Mouse (Mus musculus) megakaryocyte, embryonic 14.5 days (primary cell): Measurements from ENCODE around the gene Eif3i. TPM values are rescaled to one million over a fixed set of nuclear protein-coding genes. Genes with fewer than 3 reads are reported as not detected.

Experiments
- H3K27me3 ChIP-seq: replicated peaks from 2 replicates; pipeline ENCODE3; 2012; ENCODE audit warnings: inconsistent platforms
- H3K36me3 ChIP-seq: replicated peaks from 2 replicates; pipeline ENCODE3; 2012; ENCODE audit warnings: low read length, inconsistent platforms, mixed read lengths
- H3K4me1 ChIP-seq: 2 replicates; pipeline ENCODE4 v1.6.1; 2012; ENCODE audit warnings: inconsistent platforms
- H3K4me3 ChIP-seq: replicated peaks from 2 replicates; pipeline ENCODE3; 2012; ENCODE audit warnings: moderate library complexity, mild to moderate bottlenecking, inconsistent platforms
- H3K9me3 ChIP-seq: 2 replicates; pipeline ENCODE4 v1.6.1; 2012; ENCODE audit warnings: inconsistent platforms
- FLI1 ChIP-seq: IDR thresholded peaks from 2 replicates; pipeline ENCODE4 v1.6.1; 2012; ENCODE audit warnings: low read length, inconsistent platforms, mixed read lengths
- GATA1 ChIP-seq: IDR thresholded peaks from 3 replicates; pipeline ENCODE4 v1.6.1; 2012; ENCODE audit warnings: mixed read lengths, low read length, inconsistent platforms, borderline replicate concordance
- polyA plus RNA-seq: library from polyadenylated mRNA; stranded (reverse); fragments of >175 nt; gene quantifications from 2 replicates; pipeline ENCODE4 v1.2.3, GENCODE M21; 2012; ENCODE audit warnings: low replicate concordance; ENCODE audit not compliant: insufficient read depth

Eif3i gene
- polyA plus RNA-seq = 54.3 and 121 TPM in 2 replicates

- no peaks in the 10 kb centered on the region for H3K27me3 ChIP-seq
- H3K36me3 ChIP-seq = peaks cover 65% of the 10 kb centered on the region
- TF ChIP-seq FLI1 (peak; percentile 79; the same call in 1 of the 2 replicates), GATA1 (0 out of 3 replicates have a peak, but pooled peaks have one; percentile 16)
- H3K9me3 ChIP-seq = no peaks in the 10 kb centered on the region
- peak within 1 kb of the TSS; percentile 99 for H3K4me3 ChIP-seq
- peaks cover 54% of the 10 kb centered on the region for H3K4me1 ChIP-seq
Measured at GRCm38 (mm10) chr4:129600233-129601158, at the start of gene Eif3i, which contains the start of gene Tmem234. Eif3i (minus strand) TSS chr4:129600648. Tmem234 (plus strand) TSS chr4:129600668.

- Histone ChIP-seq H3K36me3 (peaks cover 97% of the 10 kb centered on the region), H3K27me3 (no peaks in the 10 kb centered on the region), H3K4me1 (peaks cover 27% of the 10 kb centered on the region), H3K9me3 (no peaks in the 10 kb centered on the region), H3K4me3 (no peak overlapping the region)
- TF ChIP-seq FLI1 (no peak), GATA1 (no peak)
Measured at GRCm38 (mm10) chr4:129648656-129649055, 48.2 kb upstream of the Eif3i start.

GRCm38 (mm10) chr4:129645204-129645603, 44.8 kb upstream of the Eif3i start:
- Histone ChIP-seq H3K27me3 (no peaks in the 10 kb centered on the region), H3K4me1 (peaks cover 26% of the 10 kb centered on the region), H3K4me3 (no peak overlapping the region), H3K9me3 (no peaks in the 10 kb centered on the region), H3K36me3 (peaks cover 72% of the 10 kb centered on the region)
- TF ChIP-seq GATA1 (no peak), FLI1 (no peak)

GRCm38 (mm10) chr4:129641756-129642155, 41.3 kb upstream of the Eif3i start:
- TF ChIP-seq GATA1 (no peak), FLI1 (no peak)
- Histone ChIP-seq H3K4me3 (peak overlapping the region; percentile 95), H3K36me3 (peaks cover 62% of the 10 kb centered on the region), H3K27me3 (no peaks in the 10 kb centered on the region), H3K9me3 (no peaks in the 10 kb centered on the region), H3K4me1 (peaks cover 48% of the 10 kb centered on the region)

- H3K9me3 ChIP-seq = no peaks in the 10 kb centered on the region
- TF ChIP-seq FLI1 (no peak), GATA1 (no peak)
- H3K4me1 ChIP-seq = peaks cover 46% of the 10 kb centered on the region
- peak within 1 kb of the TSS; percentile 95 for H3K4me3 ChIP-seq
- H3K27me3 ChIP-seq = no peaks in the 10 kb centered on the region
- H3K36me3 ChIP-seq = peaks cover 62% of the 10 kb centered on the region
Measured at GRCm38 (mm10) chr4:129640638-129641467, 40.4 kb upstream of the Eif3i start, which contains the start of gene Txlna. Txlna (minus strand) TSS chr4:129641065.

GRCm38 (mm10) chr4:129640101-129640637, 39.7 kb upstream of the Eif3i start:
- Histone ChIP-seq H3K4me3 (peak overlapping the region; percentile 95), H3K36me3 (peaks cover 61% of the 10 kb centered on the region), H3K9me3 (no peaks in the 10 kb centered on the region), H3K27me3 (no peaks in the 10 kb centered on the region), H3K4me1 (peaks cover 39% of the 10 kb centered on the region)
- TF ChIP-seq GATA1 (no peak), FLI1 (no peak)

- TF ChIP-seq FLI1 = no peak
- TF ChIP-seq GATA1 = no peak
- Histone ChIP-seq H3K9me3 (no peaks in the 10 kb centered on the region), H3K4me3 (peak overlapping the region; percentile 95), H3K27me3 (no peaks in the 10 kb centered on the region), H3K36me3 (peaks cover 61% of the 10 kb centered on the region), H3K4me1 (peaks cover 39% of the 10 kb centered on the region)
Measured at GRCm38 (mm10) chr4:129639221-129639620, 38.8 kb upstream of the Eif3i start.

- H3K4me3 ChIP-seq = no peak overlapping the region
- peaks cover 42% of the 10 kb centered on the region for H3K4me1 ChIP-seq
- no peaks in the 10 kb centered on the region for H3K27me3 ChIP-seq
- H3K36me3 ChIP-seq = peaks cover 94% of the 10 kb centered on the region
- no peaks in the 10 kb centered on the region for H3K9me3 ChIP-seq
- TF ChIP-seq GATA1 = no peak
- no peak for TF ChIP-seq FLI1
Measured at GRCm38 (mm10) chr4:129633852-129634251, 33.4 kb upstream of the Eif3i start.

- H3K9me3 ChIP-seq = no peaks in the 10 kb centered on the region
- no peak overlapping the region for H3K4me3 ChIP-seq
- H3K27me3 ChIP-seq = no peaks in the 10 kb centered on the region
- TF ChIP-seq GATA1 (no peak), FLI1 (no peak)
- peaks cover 30% of the 10 kb centered on the region for H3K4me1 ChIP-seq
- H3K36me3 ChIP-seq = peaks cover 97% of the 10 kb centered on the region
Measured at GRCm38 (mm10) chr4:129631867-129632266, 31.4 kb upstream of the Eif3i start.

GRCm38 (mm10) chr4:129630944-129631343, 30.5 kb upstream of the Eif3i start:
- H3K27me3 ChIP-seq = no peaks in the 10 kb centered on the region
- H3K4me3 ChIP-seq = no peak overlapping the region
- peaks cover 97% of the 10 kb centered on the region for H3K36me3 ChIP-seq
- H3K9me3 ChIP-seq = no peaks in the 10 kb centered on the region
- peaks cover 38% of the 10 kb centered on the region for H3K4me1 ChIP-seq
- TF ChIP-seq GATA1 (no peak), FLI1 (no peak)
